Mouse (Mus musculus) lung, postnatal 25 days (tissue): ENCODE data around the gene Cnst.

Experiments
- DNase-seq: peaks from one replicate; pipeline ENCODE4 v3.0.0; 2022; ENCODE audit warnings: low spot score

Cnst gene

DNA sequence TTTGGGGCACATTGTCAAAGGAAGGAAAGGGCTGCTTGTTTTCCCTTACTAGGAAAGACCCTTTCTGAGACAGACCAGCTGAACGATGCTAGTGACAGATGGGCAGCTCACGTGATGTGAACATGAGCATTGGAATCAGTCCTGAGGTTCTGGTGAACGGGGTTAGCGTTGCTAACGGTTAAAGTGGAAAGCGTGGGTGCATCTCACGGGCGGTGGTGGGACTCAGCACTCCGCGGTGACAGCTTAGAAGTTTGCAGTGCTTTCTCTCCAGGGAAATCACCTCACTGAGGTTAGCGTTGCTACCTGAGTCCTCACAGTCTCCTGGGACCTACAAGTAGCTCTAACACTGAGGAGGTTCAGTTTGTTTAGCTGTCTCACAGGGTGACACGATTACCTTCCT, 45.5 kb downstream of the Cnst start:
- no peak for DNase-seq

DNA sequence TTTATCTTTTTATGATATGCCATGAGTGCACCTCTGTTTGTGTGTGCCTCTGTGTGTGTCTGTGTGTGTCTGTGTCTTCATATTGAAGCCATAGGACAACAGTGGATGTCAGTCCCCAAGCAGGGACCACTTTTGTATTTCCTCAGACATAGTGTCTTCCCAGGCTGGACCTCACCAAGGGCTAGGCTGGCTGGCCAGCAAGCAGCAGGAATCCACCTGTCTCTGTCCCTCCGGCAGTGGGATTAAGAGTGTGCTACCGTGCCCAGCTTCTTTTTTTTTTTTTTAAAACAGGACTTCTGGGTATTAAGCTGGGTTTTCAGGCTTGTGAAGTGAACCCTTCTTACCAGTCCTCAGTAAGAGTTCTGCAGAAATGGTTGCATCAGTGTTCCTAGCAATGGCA, 46.0 kb downstream of the Cnst start:
- no peak for DNase-seq

DNA sequence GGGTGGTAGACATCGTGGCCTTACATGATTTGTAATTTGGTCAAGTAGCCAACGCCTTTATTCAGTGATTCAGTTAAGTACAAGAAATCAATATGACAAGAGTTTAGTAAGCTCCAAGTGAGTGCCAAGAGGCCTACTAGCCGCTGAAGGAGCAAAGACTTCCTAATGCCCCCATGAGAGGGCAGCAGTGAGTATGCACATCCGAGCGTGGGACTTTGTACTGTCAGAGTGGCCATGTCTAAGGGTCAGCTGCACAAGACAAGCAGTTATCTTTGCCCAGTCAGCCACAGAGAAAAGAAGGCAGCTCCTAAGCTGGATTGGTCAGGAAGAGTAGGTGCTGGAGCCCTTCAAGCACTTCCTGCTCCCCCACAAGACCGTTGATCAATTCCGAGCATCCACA, 46.8 kb downstream of the Cnst start:
- DNase-seq = no peak

DNA sequence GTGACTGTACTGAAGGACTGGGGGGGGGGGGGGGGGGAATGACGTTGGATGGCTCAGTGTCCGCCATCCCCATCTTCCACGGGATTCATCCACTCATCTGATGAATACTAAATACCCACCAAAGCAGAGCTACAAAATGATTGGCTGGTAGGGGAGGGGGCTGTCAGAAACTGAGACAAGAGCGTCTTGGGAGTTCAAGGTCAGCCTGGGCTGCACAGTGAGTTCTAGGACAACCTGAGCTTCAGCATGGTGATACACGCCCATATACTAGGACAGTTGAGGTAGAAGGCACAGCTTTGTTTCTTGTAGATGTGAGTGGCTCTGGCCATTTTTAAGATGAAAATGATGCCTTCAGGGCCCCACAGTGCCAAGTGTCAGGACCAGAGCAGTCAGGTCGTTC, 52.2 kb downstream of the Cnst start:
- DNase-seq = no peak

DNA sequence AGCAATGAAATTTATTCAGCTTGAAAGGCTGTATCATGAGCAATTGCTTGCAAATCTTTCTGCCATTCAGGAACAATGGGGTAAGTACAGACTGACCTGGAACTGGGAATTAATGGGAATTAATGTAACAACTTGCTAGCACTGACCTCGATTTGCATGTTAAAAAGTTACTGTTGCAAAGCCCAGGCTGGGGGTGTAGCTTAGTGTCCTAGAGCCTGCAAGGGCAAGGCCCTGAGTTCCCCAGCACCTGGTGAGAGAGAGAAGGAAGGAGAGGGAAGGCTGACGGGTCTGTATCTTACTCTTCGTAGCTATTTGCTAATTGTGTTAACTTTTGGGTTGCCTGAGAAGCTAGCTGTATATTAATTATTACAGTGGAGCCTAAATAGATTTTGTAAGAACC, 58.4 kb downstream of the Cnst start:
- no peak for DNase-seq

DNA sequence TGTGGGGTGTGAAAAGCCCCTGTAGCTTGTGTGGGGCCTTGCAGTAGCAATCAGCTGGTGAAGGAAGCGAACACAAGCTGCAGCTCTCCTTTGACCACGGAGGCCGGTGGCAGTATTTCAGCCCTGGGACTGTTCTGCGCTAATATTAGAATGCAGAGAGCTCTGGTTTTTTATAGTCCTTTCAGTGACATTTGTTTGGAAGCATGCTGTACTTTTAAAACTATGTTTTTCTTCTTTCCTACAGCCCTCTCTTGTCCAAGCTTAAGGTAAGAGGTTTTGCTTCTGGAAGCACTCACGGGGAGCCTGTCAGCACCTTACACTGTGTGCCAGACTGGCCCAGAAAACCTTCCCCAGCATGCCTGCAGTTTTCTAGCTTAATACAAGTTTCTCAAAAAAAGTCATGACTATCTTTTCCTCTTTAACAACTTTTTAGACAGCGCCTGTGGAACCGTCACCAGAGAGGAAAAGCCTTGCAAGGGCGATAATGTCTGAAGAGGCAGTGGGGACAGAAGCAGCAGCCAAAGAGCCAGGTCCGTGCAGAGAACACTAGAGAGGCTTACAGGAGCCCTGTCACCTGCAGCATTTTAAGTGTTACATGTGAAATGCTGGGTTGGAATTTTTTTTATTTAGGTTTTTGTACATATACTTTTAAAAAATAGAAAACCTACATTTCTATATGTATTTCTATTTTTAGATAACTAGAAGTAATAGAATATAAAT, 60.0 kb downstream of the Cnst start:
- DNase-seq = no peak

DNA sequence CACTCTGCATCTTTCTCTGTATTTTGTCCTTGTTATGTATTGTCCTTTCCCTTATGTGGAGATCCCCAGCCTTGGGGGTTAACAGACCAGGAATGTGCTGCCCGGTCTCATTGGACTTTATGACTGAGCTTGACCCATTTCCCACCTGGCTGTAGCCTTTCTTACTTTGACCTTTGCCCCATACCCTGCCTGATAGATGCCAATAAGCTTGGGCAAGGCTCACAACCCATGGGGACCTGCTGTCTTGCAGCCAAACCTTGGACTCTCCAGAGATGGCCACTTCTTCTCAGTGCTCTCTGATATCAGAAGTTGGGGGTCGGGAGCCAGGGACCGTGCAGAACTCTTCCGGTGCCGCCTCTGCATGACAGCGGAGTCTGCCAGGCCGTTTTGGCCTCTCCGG, 62.4 kb downstream of the Cnst start:
- no peak for DNase-seq

DNA sequence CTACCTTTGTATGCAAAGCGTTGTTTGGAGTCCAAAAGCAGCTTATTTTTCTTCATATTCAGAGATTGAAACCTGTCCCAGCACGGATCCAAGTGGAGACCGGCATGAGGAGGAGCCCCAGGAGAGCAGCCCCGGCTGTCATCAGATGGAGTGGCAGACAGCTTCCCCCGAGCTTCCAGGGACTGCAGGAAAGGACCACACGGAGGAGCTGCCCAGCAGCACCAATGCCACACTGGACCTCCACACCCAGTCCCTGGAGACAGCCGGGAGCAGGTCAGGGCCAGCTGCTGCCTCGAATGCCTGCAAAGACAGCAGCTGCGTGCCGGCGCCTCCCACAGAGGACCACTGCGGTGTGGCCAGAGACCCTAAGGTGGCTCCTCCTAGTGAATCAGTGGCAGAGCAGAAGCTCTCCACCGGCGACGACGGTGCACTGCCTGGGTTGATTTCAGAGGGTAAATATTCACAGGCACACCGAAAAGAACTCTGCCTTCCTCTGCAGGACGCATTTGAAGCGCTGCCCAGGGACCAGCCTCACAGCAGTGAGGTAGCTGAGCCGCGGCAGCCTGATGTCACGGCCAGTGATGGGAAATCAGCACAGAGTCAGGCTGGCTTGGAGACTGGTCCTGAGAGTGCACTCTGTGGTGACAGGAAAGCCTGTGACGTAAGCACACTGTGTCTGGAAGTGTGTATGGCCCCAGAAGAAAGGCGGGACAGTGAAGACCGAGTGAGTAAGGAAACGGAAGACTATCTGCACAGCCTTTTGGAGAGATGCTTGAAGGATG, 63.7 kb downstream of the Cnst start:
- DNase-seq = no peak

DNA sequence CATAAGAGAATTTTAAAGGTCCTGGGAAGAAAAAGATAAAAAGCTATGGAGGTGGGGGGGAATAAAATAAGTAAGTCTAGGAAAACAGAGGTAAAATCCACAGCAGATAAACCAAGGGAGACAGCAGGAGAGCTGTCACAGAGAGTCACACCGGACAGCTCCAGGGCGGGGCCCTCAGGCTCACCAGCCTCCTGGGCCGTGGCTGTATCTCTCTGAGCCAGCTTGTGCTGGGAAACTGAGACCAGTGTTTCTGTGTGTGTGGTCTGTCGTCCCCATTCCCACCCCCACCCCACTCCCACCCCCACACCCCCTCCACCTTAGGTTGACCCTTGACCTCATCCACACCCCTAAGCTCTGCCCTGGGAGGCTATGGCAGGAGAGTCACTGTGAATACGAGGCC, 65.0 kb downstream of the Cnst start:
- DNase-seq = no peak

DNA sequence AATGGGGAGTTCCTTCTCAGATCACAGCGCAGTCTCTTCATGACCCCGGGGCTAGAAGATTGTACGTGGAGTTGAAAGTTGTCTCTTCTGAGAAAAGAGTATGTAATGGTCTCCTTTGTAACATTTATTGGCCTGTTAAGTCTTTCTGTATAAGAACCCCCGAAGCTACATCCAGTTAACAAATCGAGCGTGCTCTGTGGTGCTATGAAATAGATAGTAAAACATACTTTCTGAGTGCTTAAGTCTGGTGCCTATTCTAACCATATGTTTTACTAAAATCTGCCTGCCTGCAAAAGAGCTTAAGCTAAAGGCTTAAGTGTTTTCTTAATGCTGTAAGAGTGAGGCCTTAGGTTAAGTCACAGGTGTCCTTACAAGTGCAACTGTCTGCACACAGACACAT, 66.2 kb downstream of the Cnst start:
- DNase-seq = no peak

DNA sequence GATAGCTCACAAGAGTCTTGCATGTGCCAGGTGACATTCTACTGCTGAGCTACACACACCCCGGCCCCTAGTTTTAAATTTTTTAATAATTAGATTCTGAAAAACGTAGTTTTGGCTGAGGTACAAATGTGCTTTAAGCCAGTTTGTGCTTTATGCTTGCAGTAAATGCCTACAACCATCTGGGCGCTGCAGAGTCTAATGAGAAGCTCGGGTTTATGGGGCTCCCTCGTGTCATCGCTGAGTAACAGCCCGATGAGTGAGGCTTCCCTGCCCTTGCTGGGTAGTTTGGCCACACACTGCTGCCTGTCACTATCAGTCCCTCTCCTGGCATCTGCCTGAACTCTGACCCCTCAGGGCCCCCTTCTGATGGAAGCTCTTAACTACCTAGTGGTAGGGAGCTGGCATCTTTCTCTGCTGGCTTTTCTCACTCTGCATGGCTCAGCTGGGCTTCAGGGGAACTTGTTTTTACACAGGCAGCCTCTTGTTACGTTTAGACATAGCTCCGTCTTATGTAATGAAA, 66.9 kb downstream of the Cnst start:
- no peak for DNase-seq

DNA sequence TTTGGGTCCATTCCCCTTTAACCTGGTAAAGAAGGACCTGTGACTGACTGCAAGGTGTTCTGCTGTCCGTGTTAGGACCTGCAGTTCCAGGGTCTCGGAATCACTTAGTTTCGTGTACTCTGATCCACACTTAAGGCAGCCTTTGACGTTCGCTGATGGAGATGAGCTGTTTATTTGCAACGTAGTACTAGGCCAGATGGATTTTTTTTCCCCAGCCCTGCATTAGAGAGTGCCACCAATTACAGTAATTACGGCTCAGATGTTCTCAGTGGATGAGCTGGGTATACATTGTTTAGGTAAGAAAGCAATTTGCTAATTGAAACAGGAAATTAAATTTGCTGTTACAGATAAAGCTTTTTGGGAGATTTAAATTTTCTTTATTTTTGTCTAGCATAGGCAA, 71.3 kb downstream of the Cnst start:
- no peak for DNase-seq

DNA sequence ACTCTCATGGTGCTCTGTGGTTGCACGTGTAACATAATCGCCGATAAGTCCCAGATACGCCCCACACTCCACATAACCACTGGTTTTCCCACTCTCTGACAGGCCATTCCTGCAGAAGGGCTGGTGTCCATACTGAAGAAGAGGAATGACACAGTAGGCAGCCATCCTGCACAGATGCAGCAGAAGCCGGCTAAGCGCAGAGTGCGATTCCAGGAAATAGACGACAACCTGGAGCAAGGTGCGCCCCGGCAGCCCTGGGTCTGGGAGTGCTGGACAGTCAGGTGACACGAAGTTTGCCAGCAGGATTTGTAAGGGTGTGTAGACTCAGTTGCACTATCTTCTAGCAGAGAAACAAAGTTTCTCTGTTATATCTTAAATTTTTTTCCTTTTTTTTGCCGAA, 76.5 kb downstream of the Cnst start:
- no peak for DNase-seq

DNA sequence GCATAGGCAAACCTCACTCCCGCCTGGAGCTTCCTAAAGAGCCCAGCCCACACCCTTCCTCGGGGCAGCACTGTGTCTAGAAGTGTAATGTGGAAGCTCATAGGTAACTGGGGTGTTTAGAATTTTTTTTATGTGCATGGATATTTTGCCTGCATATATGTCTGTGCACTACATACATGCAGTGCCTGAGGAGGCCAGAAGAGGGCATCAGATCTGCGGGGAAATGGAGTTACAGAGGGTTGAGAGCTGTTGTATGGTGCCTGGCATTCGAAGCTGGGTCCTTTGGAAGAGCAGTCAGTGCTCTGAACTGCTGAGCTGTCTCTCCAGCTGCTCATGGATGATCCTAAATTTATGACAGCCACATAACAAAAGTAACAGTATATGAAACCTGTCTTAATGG, 77.5 kb downstream of the Cnst start:
- DNase-seq = peak; percentile 15

DNA sequence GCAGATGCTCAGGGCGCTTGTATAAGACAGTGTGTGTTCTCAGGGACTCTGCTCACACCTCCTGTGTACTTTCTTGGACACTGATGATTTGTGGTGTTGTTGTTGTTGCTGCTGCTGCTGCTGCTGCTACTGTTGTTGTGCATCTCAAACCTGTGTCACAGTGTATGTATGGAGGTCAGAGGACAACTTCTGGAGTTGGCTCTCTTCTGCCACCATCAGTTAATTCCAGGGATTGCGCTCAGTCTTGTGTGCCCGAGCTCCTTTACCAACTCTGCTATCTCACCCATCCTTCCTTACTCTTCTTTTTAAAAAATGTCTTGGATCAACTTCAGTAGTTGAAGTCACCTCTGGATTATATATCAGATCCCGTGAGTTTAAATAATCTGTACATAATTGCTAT, 78.2 kb downstream of the Cnst start:
- DNase-seq = peak; percentile 62

DNA sequence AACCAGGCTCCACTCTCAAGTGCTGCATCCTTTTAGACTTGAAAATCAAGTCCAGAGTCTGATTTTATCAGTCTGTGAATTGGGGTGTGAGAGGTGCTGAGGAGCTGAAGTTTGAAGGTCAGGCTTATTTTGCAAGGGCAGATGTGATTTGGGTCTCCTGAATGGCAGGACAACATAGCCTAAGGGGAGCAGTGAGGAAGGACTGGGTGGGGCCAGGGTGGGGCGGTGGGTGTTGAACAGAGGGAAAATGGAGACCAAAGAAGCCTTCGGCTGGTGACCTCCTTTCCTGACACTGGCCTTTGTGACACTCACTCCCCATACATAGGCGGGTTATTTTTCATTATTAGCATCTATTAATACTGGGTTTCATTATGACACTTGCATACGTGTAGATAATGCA, 81.7 kb downstream of the Cnst start:
- DNase-seq = no peak

DNA sequence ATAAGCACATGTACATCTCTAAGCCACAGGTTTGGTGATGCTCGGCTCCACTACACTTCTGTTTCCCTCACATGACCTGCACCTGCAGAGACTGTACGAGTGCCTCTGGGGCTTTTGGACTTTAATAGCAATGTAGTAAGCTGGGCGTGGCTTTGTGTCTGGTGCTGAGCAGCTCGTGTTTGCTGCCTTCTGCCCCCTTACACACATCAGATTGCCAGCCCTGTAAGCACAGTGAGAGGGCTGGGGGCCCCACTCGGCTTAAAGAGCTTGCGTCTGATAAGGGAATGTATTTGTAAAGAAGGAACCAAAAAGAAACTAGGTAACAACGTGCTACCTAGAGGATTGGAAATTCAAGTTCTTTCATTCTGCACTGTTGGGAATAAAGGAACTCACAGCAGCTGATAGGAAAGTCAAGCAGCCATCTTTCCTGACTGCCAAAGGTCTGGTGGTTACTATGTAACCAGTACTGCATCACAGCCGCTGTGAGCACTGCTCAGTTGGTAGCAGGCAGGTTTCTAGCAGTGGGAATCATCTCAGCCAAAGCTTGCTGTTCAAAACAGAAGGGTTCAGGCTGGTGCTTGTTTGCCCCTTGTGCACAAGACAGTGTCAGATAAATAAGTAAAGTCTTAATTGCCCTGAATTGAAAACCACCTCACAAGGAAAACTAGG, 82.4 kb downstream of the Cnst start:
- DNase-seq = no peak

DNA sequence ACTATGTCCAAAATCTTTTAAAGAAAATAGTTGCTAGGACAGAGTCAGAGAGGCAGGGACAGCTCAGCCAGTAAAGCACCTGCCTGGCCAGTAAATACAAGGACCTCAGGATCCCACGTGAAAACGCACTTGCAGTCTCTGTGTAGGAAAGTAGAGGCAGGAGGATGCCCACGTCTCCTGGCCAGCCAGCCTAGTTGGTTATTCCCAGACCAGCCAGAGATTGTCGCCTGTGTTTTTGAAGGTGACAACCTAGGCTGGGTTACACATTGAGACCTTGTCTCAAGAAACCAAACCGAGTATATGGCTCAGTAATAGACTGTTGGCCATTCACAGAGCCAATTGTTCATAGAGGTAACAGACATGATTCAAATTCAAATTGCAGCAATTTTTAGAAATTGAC, 83.1 kb downstream of the Cnst start:
- DNase-seq = no peak

DNA sequence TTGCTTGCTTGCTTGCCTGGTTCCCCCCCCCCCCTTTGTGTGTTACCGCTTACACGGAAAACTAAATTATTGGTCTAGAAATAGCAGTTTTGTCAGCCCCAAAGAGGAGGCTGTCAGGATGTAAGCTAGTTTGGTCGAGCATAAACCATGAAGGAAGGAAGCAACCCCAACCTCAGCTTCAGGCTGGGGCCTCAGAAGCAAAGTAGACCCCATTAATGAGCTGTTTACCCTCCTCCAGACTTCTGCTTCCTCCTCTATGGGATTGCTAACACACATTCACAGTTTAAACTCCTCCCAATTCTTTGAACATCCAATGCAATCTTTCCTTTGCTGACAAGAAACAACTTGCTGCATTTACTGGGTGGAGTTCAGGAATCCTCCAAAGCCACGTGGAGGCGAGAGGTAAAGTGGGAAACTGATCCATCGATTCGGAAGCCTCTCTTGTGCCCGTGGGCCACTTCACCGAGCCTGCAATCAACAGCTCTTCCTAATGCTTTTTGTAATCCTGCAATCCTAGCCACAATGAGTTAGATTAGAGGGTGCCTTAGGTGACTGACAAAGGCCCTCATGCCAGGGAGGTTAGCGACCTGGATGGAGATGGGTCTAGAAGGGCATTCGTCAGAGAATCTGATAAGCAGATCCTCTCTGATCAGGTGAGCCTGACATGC, 86.7 kb downstream of the Cnst start:
- DNase-seq = no peak

DNA sequence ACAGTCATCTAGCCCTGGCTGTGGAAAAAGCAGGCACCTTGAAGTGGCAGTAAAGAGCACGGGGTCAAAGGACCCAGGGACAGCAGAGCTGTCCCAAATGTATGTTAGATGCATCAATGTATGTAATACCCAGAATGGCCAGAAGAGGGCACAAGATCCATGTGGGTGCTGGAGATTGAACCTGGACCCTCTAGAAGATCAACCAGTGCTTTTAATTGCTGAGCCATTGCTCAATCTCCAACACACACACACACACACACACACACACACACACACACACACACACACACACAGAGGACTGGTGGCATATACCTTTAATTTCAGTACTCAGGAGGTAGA, 87.2 kb downstream of the Cnst start:
- no peak for DNase-seq

DNA sequence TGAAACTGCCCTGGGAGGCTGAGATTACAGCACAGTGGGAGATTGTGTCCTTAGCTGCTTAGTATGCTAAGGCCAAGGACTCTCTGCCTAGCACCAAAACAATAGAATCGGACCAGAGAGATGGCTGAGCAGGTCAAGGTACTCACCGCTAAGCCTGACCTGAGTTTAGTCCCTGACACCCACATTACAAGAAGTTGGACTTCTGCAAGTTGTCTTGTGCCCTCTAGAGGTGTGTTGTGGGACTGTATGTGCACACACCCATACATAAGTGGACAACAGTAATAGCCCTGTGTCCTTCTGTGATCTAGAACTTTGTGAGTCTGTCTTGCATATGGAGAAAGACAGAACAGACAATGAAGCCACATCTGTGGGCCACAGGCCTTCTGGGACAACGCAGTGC, 88.0 kb downstream of the Cnst start:
- no peak for DNase-seq

DNA sequence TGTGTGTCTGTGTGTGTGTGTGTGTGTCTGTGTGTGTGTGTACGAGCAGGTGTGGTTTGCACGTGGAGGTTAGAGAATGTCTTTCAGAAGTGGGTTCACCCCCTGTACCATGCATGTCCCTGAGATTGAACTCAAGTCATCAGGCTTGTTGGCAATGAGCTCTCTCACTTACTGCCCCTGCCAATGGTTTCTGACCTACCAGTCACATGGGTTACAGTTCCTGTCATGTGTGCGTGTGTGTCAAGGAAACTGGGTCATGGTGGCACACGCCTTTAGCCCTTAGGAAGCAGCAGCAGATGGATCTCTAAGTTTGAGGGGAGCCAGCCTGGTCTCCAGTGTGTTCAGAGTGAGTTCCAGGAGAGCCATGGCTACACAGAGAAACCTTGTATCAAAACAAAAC, 96.6 kb downstream of the Cnst start:
- DNase-seq = no peak

DNA sequence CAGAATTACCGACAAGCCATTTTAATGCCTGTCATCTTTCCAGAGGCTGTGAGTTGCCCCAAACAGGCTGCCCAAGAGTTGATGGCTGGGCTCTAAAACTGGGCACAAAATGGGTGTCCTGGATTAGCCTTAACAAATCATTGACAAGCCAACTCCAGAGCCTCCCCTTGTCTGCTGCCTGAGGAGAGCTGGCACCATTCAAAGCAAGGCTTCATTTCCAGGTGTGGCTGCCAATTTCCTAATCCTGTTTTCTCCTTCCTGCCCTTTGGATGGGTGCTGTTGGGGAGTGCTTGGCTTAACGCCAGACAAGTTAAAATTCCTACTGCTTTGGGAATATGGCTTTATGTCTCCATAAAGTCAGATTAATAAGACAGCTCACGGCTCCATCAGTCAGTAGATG, 98.0 kb downstream of the Cnst start:
- no peak for DNase-seq
